Mouse (Mus musculus) lung, postnatal 4 days (tissue): ENCODE results near the gene Fthl17c.
"Not testable (repeated sequence)": the region's sequence is repeated elsewhere in the genome, so short reads cannot be mapped to it uniquely, and the experiment has no call there.

Experiments used
- DNase-seq, 2 experiments: peaks; one replicate each; pipeline ENCODE4 v3.0.0; 2021

Fthl17c gene

DNA sequence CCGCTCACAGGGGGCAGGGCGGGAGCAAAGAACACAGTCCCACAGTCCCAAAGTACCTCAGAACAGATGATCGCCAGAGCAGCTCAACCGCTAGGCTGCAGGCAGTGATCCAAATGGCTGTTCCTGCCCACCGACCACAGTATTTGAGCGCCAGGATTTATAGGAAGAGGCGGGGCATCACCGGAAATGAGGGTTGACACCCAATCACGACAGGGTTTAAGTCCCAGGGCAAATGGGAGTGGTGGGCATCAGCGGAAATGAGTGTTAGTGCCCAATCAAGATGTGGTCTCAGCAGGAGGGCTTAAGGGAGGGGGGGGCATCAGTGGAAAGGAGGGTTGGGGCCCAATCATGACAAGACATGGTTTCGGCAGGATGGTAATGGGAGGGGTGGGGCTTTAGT, at the start of gene Fthl17c:
Gene Fthl17c, minus strand, starts transcription at position 101 of the 400 bp plus-strand sequence.
- DNase-seq, result not testable (repeated sequence)

DNA sequence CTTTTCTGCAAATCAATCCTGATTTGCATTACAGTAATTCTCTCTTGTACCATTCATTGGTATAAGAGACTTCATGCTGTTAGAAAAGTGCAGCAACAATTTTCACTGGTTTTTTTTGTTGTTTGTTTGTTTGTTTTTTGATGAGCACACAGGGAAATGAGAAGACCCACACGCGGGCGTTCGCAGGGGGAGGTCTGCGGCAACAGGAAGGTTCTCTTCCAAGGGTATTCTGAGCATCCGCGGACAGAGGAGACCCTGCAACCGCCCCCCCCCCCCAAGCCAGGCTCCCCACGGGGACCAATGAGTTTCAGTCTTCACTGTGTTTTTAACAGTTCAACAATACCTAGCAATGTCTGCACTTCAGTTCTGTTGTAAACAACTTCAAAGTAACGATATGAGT, 43.1 kb upstream of the Fthl17c start:
- no peak for DNase-seq

- no peak for DNase-seq
These were observed 39.7 kb upstream of the Fthl17c start for GRCm38 (mm10) chrX:9016079-9016478.

DNA sequence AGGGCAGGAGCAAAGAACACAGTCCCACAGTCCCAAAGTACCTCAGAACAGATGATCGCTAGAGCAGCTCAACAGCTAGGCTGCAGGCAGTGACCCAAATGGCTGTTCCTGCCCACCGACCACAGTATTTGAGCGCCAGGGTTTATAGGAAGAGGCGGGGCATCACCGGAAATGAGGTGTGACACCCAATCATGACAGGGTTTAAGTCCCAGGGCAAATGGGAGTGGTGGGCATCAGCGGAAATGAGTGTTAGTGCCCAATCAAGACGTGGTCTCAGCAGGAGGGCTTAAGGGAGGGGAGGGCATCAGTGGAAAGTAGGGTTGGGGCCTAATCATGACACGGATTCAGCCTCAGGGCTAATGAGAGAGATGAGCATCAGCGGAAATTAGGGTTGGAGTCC, 10.3 kb upstream of the Fthl17c start, which contains the start of gene Fthl17d:
Gene Fthl17d, minus strand, starts transcription at position 101 of the 400 bp plus-strand sequence.
- DNase-seq, result not testable (repeated sequence)

DNA sequence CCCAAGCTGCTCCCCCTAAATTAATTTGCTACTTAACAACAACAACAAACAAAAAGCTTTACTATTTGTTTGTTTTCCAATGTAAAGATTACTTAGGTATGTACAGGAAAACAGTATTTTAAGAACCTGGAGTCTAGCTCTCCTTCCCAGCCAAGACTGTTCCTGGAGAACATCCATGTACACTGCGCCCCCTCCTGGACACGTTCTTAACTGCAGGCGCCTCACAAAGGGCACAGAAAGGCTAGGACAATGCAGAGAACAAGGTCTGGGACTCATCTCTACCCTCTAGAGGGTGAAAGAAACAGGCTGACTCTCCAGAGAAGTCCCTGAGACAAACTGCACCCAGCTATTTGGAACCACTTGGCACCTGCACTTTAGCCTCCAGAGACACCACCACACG, 11.7 kb downstream of the Fthl17c start:
- not testable (repeated sequence) for DNase-seq

DNA sequence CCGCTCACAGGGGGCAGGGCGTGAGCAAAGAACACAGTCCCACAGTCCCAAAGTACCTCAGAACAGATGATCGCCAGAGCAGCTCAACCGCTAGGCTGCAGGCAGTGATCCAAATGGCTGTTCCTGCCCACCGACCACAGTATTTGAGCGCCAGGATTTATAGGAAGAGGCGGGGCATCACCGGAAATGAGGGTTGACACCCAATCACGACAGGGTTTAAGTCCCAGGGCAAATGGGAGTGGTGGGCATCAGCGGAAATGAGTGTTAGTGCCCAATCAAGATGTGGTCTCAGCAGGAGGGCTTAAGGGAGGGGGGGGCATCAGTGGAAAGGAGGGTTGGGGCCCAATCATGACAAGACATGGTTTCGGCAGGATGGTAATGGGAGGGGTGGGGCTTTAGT, 13.5 kb downstream of the Fthl17c start, which contains the start of gene Fthl17b:
Gene Fthl17b, minus strand, starts transcription at position 101 of the 400 bp plus-strand sequence.
- DNase-seq, result not testable (repeated sequence)

- DNase-seq, result peak; percentile 69 to 84
These were observed 28.1 kb downstream of the Fthl17c start for GRCm38 (mm10) chrX:8948130-8948805.

DNA sequence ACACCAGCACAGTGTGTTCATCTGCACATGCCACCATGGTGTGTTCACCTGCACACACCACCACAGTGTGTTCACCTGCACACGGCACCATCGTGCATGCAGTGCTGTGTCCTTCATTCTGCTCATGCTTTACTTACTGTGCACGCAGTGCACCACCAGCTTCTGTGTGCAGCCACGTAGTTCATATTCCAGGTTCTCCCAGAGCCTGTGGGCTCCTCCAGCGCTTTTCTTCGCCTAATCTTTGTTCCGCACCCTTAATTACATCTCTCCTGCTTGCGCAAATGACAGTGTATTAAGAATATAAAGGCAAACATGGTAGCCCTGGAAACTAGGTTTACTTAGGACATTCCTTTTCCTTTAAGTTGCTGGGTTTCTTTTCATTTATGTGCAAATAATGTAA, 32.3 kb downstream of the Fthl17c start:
- no peak for DNase-seq

GRCm38 (mm10) chrX:8927308-8927707, 49.1 kb downstream of the Fthl17c start:
- DNase-seq, result no peak
